Mouse (Mus musculus) bone marrow macrophage, adult 2 months (primary cell): Measurements from ENCODE around the gene Srsf4.

Experiments
- CTCF ChIP-seq: IDR thresholded peaks from 2 replicates; pipeline ENCODE4 v1.5.1; 2012; ENCODE audit warnings: low read depth, mild to moderate bottlenecking, low read length, moderate library complexity
- POLR2A ChIP-seq: IDR thresholded peaks from 2 replicates; pipeline ENCODE4 v1.6.1; 2012; ENCODE audit warnings: mild to moderate bottlenecking, low read depth, low read length, borderline replicate concordance

GRCm38 (mm10) chr4:131888564-131888963 is 15.1 kb downstream of the Srsf4 start:
- TF ChIP-seq CTCF (no peak), POLR2A (no peak)
